Mouse (Mus musculus): ENCODE results near the gene Epb42. TPM values are rescaled to one million over a fixed set of nuclear protein-coding genes. Genes with fewer than 3 reads are reported as not detected.

Epb42 gene
- polyA plus RNA-seq (2015; fragmentation: Nextera tagmentation; extraction: Ambion mirVana): 0.80 and 1.9 TPM in 2 replicates

DNA sequence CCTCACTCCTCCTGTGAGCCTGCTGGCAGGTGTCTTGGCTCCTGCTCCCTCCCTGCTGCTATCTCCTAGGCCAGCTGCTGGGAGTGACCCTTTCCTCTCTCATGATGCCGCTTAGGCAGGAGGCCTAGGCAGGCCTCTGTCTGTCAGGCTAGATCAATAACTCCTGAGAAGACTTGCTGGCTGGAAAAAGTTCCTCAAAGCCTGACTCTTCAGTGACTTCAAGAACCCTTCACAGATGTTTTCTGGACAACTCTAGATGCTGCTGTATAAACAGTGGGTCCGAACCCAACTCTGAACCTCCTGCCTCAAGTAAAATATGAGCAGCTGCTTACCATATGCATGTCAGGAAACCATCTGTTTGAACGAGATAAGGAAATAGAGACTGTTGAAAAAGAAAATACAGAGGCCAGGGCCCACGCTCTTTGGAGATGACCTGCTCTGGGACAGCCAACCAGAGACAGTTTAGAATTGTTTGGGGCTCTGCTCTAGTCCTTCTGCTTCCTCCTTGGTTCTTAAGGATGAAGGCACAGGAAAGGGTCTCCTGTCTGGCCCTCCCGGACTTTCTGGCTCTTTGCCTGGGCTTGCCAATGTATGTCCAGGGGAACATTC is at the start of gene Epb42:
Gene Epb42 (minus strand): TSS at position 340 of the 609 bp plus-strand sequence.
- H3K9ac ChIP-seq (replicated peaks; ENCODE audit: low read length): no peak within 1 kb of the TSS
- WGBS: 53% methylated on average over 5 of the region's 5 CpGs
- no peak within 1 kb of the TSS for H3K4me2 ChIP-seq (replicated peaks; ENCODE audit: low read depth, low read length)
- H3K4me3 ChIP-seq (ENCODE audit: low read length): no peak within 1 kb of the TSS
- no peaks in the 10 kb centered on the region for H3K27me3 ChIP-seq (ENCODE audit: insufficient read depth, low read length)
- H3K36me3 ChIP-seq (ENCODE audit: insufficient read depth, low read length): no peaks in the 10 kb centered on the region
- peak; percentile 31 for ATAC-seq (ENCODE audit: low FRiP score, low TSS enrichment)
- no peaks in the 10 kb centered on the region; the same call in 1 of the 2 replicates for H3K9me3 ChIP-seq (ENCODE audit: low read length)
- H3K27ac ChIP-seq (ENCODE audit: low read length): no peak within 1 kb of the TSS; the same call in 1 of the 2 replicates
- H3K4me1 ChIP-seq (ENCODE audit: insufficient read depth, low read length): no peaks in the 10 kb centered on the region

DNA sequence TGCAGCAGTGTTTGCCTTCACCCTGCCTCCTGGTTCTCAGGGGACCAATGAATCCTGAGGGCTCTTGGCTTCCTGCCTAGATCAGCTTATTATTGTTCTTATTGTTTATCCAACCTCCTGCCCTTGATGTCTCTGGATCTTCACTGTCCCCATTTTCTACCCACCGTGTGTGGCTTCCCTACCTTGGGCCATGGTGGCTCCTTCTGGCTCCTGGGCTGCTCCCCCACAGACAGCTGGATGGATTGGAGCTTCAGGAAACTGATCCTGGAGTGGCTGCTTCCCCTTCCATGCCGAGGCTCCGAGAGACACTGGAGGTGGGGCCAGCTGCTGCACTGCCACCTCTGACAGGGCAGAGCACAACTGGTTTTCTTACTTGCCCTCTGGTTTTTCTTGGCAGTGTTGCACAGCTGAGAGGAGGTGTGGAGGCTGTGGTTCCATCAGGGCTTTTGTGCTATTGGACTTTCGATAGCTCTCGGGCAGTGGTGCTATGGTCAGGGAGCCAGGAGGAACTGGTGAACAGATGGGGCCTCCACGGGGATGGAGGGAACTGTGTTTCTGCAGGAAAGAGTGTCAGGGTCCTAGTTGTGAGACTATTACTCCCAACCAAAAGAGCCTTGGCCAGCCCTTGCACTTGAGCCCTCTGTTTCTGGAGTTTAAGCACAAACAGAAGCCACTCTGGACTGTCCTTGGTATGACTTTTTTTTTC is 48.8 kb upstream of the Epb42 start, which contains the start of gene Tgm5:
Gene Tgm5 (minus strand): TSS at position 362 of the 706 bp plus-strand sequence.
- peaks cover 11% of the 10 kb centered on the region; the same call in 1 of the 2 replicates for H3K4me1 ChIP-seq (ENCODE audit: insufficient read depth, low read length)
- 30% methylated on average over 6 of the region's 6 CpGs for WGBS
- ATAC-seq (ENCODE audit: low FRiP score, low TSS enrichment): peak; percentile 54

DNA sequence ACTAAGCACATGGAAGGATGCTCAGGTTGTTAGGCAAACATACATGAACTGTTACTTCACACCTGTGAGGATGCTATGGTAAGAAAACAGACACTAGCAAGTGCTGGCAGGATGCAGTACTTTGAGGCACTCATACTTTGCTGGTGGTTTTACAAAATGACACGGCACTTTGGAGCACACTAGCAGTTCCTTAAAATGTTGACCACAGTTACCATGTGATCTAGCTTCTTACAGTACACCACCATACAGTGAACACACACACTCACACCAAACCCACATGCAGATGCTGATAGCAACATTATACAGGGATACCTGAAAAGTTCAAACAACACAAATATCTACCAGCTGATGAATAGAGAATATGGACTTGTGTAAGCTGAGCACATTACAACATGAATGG is 45.8 kb upstream of the Epb42 start:
- Histone ChIP-seq H3K9me3 (ENCODE audit: low read length) (no peaks in the 10 kb centered on the region), H3K27ac (ENCODE audit: low read length) (no peak overlapping the region), H3K4me1 (ENCODE audit: insufficient read depth, low read length) (peaks cover 11% of the 10 kb centered on the region; the same call in 1 of the 2 replicates), H3K36me3 (ENCODE audit: insufficient read depth, low read length) (no peaks in the 10 kb centered on the region), H3K4me3 (ENCODE audit: low read length) (no peak overlapping the region), H3K4me2 (replicated peaks; ENCODE audit: low read depth, low read length) (no peak overlapping the region), H3K9ac (replicated peaks; ENCODE audit: low read length) (no peak overlapping the region), H3K27me3 (ENCODE audit: insufficient read depth, low read length) (no peaks in the 10 kb centered on the region)
- WGBS: 82% methylated on average over 1 of the region's 1 CpGs
- ATAC-seq (ENCODE audit: low FRiP score, low TSS enrichment): no peak

More for the DNA sequence above, 48.8 kb upstream of the Epb42 start, which contains the start of gene Tgm5:
- H3K27me3 ChIP-seq (ENCODE audit: insufficient read depth, low read length): no peaks in the 10 kb centered on the region
- no peaks in the 10 kb centered on the region for H3K9me3 ChIP-seq (ENCODE audit: low read length)
- H3K9ac ChIP-seq (replicated peaks; ENCODE audit: low read length): 0 out of 2 replicates have a peak within 1 kb of the TSS, but pooled peaks have one; percentile 26
- no peaks in the 10 kb centered on the region for H3K36me3 ChIP-seq (ENCODE audit: insufficient read depth, low read length)
- peak within 1 kb of the TSS; percentile 56 for H3K27ac ChIP-seq (ENCODE audit: low read length)
- peak within 1 kb of the TSS; percentile 21; the same call in 1 of the 2 replicates for H3K4me2 ChIP-seq (replicated peaks; ENCODE audit: low read depth, low read length)
- H3K4me3 ChIP-seq (ENCODE audit: low read length): no peak within 1 kb of the TSS

DNA sequence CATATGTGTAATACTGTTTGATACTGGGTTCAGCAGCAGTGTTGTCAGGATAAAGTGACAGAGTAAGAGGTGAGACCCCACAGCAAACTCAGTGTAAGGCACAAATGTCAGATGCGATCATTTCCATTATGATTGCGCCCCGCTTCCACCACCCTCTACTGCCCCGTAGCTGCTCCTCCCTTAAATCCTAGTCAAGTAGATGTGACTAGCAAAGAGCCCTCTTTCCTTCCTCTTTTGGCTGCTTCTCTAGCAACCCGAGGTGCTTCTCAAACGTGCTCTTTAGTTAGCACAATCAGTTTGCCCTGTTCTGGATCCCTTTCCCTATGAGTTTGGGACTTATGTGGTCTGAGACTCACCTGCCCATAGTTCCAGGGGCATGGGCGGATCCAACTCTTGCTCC is 37.9 kb upstream of the Epb42 start:
- H3K4me3 ChIP-seq (ENCODE audit: low read length): no peak overlapping the region
- no peaks in the 10 kb centered on the region; the same call in 1 of the 2 replicates for H3K9me3 ChIP-seq (ENCODE audit: low read length)
- WGBS: 83% methylated on average over 7 of the region's 7 CpGs
- no peak overlapping the region for H3K27ac ChIP-seq (ENCODE audit: low read length)
- H3K9ac ChIP-seq (replicated peaks; ENCODE audit: low read length): no peak overlapping the region
- ATAC-seq (ENCODE audit: low FRiP score, low TSS enrichment): no peak
- no peak overlapping the region for H3K4me2 ChIP-seq (replicated peaks; ENCODE audit: low read depth, low read length)
- H3K27me3 ChIP-seq (ENCODE audit: insufficient read depth, low read length): no peaks in the 10 kb centered on the region
- H3K4me1 ChIP-seq (ENCODE audit: insufficient read depth, low read length): no peaks in the 10 kb centered on the region
- no peaks in the 10 kb centered on the region for H3K36me3 ChIP-seq (ENCODE audit: insufficient read depth, low read length)

DNA sequence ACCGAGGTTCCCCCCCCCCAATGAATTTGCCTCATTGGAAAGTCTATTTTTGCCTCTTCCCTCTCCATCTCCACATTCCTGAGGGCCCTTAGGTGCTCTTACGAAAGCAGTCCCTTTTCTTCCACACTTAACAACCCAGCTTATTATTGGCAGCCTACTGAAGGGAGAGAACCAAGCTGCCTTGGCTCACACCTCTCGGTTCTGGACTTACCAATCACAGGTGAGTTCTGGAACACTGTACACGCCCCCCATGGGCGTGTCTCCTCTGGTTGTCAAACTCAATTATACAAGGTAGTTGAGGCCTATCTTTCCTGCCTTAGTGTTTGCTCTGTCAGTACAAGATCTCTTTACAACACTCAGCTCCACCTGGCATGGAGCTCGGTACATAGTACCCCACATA is 35.0 kb upstream of the Epb42 start:
- H3K9me3 ChIP-seq (ENCODE audit: low read length): no peaks in the 10 kb centered on the region; the same call in 1 of the 2 replicates
- no peak for ATAC-seq (ENCODE audit: low FRiP score, low TSS enrichment)
- no peak overlapping the region for H3K9ac ChIP-seq (replicated peaks; ENCODE audit: low read length)
- H3K36me3 ChIP-seq (ENCODE audit: insufficient read depth, low read length): no peaks in the 10 kb centered on the region
- no peak overlapping the region for H3K27ac ChIP-seq (ENCODE audit: low read length)
- H3K4me1 ChIP-seq (ENCODE audit: insufficient read depth, low read length): no peaks in the 10 kb centered on the region
- H3K4me3 ChIP-seq (ENCODE audit: low read length): no peak overlapping the region
- 83% methylated on average over 6 of the region's 6 CpGs for WGBS
- H3K27me3 ChIP-seq (ENCODE audit: insufficient read depth, low read length): no peaks in the 10 kb centered on the region
- no peak overlapping the region for H3K4me2 ChIP-seq (replicated peaks; ENCODE audit: low read depth, low read length)

DNA sequence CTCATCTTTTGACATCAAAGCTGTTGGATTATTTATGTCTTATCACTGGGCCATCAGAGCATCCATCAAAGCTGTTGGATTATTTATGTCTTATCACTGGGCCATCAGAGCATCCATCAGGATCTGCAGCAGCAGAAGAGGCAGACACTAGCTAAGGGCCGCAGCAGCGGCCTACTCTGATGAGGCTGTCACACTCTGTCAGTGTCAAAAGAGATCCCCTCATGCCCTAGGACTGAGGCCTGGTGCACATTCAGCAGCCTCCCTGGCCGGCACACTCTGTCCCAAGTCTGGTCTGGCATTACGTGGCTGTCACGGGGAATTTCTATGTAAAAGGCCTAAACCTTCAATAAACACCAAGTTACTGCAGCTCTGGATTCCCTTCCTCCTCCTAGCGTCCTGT is 32.6 kb upstream of the Epb42 start:
- Histone ChIP-seq H3K4me3 (ENCODE audit: low read length) (no peak overlapping the region), H3K9me3 (ENCODE audit: low read length) (no peaks in the 10 kb centered on the region), H3K9ac (replicated peaks; ENCODE audit: low read length) (no peak overlapping the region), H3K4me2 (replicated peaks; ENCODE audit: low read depth, low read length) (no peak overlapping the region), H3K27me3 (ENCODE audit: insufficient read depth, low read length) (no peaks in the 10 kb centered on the region), H3K36me3 (ENCODE audit: insufficient read depth, low read length) (no peaks in the 10 kb centered on the region), H3K27ac (ENCODE audit: low read length) (no peak overlapping the region), H3K4me1 (ENCODE audit: insufficient read depth, low read length) (no peaks in the 10 kb centered on the region)
- WGBS: 72% methylated on average over 6 of the region's 6 CpGs
- no peak for ATAC-seq (ENCODE audit: low FRiP score, low TSS enrichment)

DNA sequence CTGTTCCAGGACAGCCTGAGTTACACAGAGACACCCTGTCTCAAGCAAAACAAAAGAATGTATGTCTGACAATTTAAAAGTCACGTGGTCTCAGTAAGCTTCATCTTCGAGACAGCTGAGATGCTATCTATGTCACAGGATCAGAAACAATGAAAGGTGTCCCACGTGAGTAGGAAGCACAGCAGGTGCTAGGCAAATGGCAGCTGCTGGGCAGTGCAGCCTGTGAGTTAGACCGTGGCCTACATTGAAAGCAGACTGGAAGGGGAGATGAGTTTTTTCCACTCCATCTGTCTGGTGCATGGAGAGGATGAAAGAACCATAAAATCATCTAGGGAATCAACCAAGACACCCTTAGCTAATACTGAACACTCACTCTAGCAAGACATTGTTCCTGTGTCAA is 30.2 kb upstream of the Epb42 start:
- Histone ChIP-seq H3K9ac (replicated peaks; ENCODE audit: low read length) (no peak overlapping the region), H3K4me1 (ENCODE audit: insufficient read depth, low read length) (no peaks in the 10 kb centered on the region), H3K9me3 (ENCODE audit: low read length) (no peaks in the 10 kb centered on the region), H3K27me3 (ENCODE audit: insufficient read depth, low read length) (no peaks in the 10 kb centered on the region), H3K4me2 (replicated peaks; ENCODE audit: low read depth, low read length) (no peak overlapping the region), H3K27ac (ENCODE audit: low read length) (no peak overlapping the region), H3K4me3 (ENCODE audit: low read length) (no peak overlapping the region), H3K36me3 (ENCODE audit: insufficient read depth, low read length) (no peaks in the 10 kb centered on the region)
- no peak for ATAC-seq (ENCODE audit: low FRiP score, low TSS enrichment)
- WGBS: 73% methylated on average over 4 of the region's 4 CpGs

DNA sequence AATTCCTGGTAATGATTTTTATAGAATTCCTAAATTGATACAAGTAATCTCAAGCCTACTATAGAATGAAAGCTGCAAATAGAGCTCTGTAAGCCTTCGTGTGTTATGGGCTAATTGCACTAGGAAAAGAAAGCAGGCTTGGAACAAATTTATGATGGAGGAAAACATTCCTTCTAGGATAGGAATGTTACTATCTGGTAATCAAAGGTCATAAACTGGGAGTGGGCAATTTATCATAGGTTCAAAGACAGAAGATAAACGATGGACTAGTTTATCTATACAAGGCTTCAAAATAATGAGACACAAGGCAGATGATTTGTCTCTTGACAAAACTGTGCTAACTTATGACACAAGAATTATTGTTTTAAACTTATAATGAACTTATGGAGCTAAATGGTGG is 24.4 kb upstream of the Epb42 start:
- no peak overlapping the region for H3K4me3 ChIP-seq (ENCODE audit: low read length)
- peak; percentile 65 for ATAC-seq (ENCODE audit: low FRiP score, low TSS enrichment)
- H3K27me3 ChIP-seq (ENCODE audit: insufficient read depth, low read length): no peaks in the 10 kb centered on the region
- 41% methylated on average over 2 of the region's 2 CpGs for WGBS
- no peak overlapping the region for H3K4me2 ChIP-seq (replicated peaks; ENCODE audit: low read depth, low read length)
- no peaks in the 10 kb centered on the region for H3K4me1 ChIP-seq (ENCODE audit: insufficient read depth, low read length)
- no peaks in the 10 kb centered on the region for H3K36me3 ChIP-seq (ENCODE audit: insufficient read depth, low read length)
- no peak overlapping the region for H3K27ac ChIP-seq (ENCODE audit: low read length)
- no peak overlapping the region for H3K9ac ChIP-seq (replicated peaks; ENCODE audit: low read length)
- no peaks in the 10 kb centered on the region for H3K9me3 ChIP-seq (ENCODE audit: low read length)

DNA sequence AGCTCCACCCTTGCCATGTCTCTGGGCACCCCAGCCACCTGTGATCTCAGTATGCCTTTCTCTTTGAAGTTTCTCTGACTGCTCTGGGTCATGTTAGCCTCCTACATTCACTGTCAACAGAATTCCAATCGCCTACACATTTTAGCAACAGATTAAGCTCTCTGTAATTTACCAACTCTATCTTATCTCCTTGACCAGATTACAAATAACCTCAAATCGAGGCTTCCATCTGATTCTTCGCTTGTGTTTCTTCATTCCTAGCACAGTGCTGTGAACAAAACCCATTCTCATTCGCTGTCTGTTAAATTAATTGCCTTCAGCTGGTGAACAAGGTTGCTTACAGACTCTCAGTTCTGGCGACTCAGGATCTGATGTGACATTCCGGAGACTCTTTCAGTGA is 21.1 kb upstream of the Epb42 start:
- H3K27ac ChIP-seq (ENCODE audit: low read length): no peak overlapping the region
- no peak overlapping the region for H3K9ac ChIP-seq (replicated peaks; ENCODE audit: low read length)
- 68% methylated on average over 6 of the region's 6 CpGs for WGBS
- H3K36me3 ChIP-seq (ENCODE audit: insufficient read depth, low read length): no peaks in the 10 kb centered on the region
- no peak for ATAC-seq (ENCODE audit: low FRiP score, low TSS enrichment)
- H3K27me3 ChIP-seq (ENCODE audit: insufficient read depth, low read length): no peaks in the 10 kb centered on the region
- no peaks in the 10 kb centered on the region for H3K9me3 ChIP-seq (ENCODE audit: low read length)
- H3K4me2 ChIP-seq (replicated peaks; ENCODE audit: low read depth, low read length): no peak overlapping the region
- no peaks in the 10 kb centered on the region for H3K4me1 ChIP-seq (ENCODE audit: insufficient read depth, low read length)
- H3K4me3 ChIP-seq (ENCODE audit: low read length): no peak overlapping the region

DNA sequence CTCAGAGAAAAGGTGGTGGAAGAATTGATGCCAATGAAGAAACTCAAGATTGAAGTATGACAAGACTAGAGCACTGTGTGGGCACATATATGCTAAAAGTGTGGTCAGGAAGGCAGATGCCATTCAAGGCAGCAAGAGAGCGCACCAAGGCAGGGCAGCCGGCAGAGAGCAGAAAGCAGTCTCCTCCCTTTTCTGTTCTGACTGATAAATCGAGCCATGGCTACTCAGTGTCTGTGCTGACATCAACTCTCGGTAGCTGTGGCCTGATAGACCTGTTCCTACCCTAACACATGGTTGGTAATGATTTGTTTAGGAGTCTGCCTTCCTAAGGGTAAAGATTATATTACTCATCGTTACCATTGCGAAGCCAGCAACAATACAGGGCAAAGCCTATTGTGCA is 19.0 kb upstream of the Epb42 start:
- H3K9ac ChIP-seq (replicated peaks; ENCODE audit: low read length): no peak overlapping the region
- 87% methylated on average over 6 of the region's 6 CpGs for WGBS
- no peak overlapping the region for H3K4me3 ChIP-seq (ENCODE audit: low read length)
- H3K27me3 ChIP-seq (ENCODE audit: insufficient read depth, low read length): no peaks in the 10 kb centered on the region
- no peaks in the 10 kb centered on the region for H3K9me3 ChIP-seq (ENCODE audit: low read length)
- no peak overlapping the region for H3K4me2 ChIP-seq (replicated peaks; ENCODE audit: low read depth, low read length)
- H3K36me3 ChIP-seq (ENCODE audit: insufficient read depth, low read length): no peaks in the 10 kb centered on the region
- no peak overlapping the region for H3K27ac ChIP-seq (ENCODE audit: low read length)
- no peaks in the 10 kb centered on the region for H3K4me1 ChIP-seq (ENCODE audit: insufficient read depth, low read length)
- ATAC-seq (ENCODE audit: low FRiP score, low TSS enrichment): no peak
